Mouse (Mus musculus) heart, embryonic 11.5 days (tissue): Measurements from ENCODE around the gene Smad5. TPM values are rescaled to one million over a fixed set of nuclear protein-coding genes. Genes with fewer than 3 reads are reported as not detected.

Experiments
- polyA plus RNA-seq: library from polyadenylated mRNA; unstranded; fragments of >200 nt; fragmentation: Nextera tagmentation; extraction: Ambion mirVana; gene quantifications from 2 replicates; pipeline ENCODE4 v1.2.1, GENCODE M21; 2014

The Smad5 gene
- polyA plus RNA-seq, 1 experiment from 2014 or later, result 25.7 TPM

Other genes with a start within 250 kb of the Smad5 start
- not detected in 2 replicates for gene Il9, start 220.8 kb upstream of the Smad5 start, polyA plus RNA-seq
- gene Fbxl21, start 180.5 kb upstream of the Smad5 start, polyA plus RNA-seq, result 1.2 and 1.9 TPM in 2 replicates
- 0.37 and 1.1 TPM in 2 replicates for gene Lect2, start 154.5 kb upstream of the Smad5 start, polyA plus RNA-seq
- gene Tgfbi, start 93.5 kb upstream of the Smad5 start, polyA plus RNA-seq, result 65.0 and 94.5 TPM in 2 replicates
- 0.84 and 0.89 TPM in 2 replicates for gene Gm45623, start 50.8 kb downstream of the Smad5 start, polyA plus RNA-seq
- gene Trpc7, start 193.0 kb downstream of the Smad5 start, polyA plus RNA-seq, result 0.20 TPM in 2 replicates